Mouse (Mus musculus) mouse trophoblast stem cell (cell line): ENCODE results near the gene Castor2.

Experiments
- in situ Hi-C, 2 experiments: fragments of 300-500 bp; cut with MseI, MboI; formaldehyde crosslinking; loops; 2 replicates in 1 of 2; 3 replicates in 1 of 2; pipeline ENCODE4 v1.15.1; 2025

The Castor2 gene

GRCm38 (mm10) chr5:134101883-134102282, 2.4 kb downstream of the Castor2 start:
- in situ Hi-C loops, result no loop called here

DNA sequence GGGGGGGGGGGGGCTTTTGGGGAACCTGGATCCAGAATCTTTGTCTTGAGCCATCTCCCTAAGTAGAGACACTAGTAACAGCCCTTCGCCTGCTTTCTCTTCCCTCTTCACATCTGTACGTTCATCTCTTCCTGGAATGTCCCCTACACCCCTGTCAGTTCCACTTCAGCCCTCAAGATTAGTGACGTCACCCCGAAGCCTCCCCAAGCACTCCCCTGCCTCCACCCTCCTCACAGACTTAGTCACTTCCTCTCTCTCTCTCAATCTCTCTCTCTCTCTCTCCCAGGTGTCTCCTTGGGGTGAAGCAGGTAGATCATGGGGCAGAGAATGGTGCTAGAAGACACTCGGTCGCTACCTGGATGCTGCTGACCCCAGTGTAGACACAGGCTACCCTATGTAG, 3.2 kb downstream of the Castor2 start:
- in situ Hi-C loops, result no loop called here

- in situ Hi-C loops, result no loop called here
Measured at GRCm38 (mm10) chr5:134105829-134106228, 6.3 kb downstream of the Castor2 start.

DNA sequence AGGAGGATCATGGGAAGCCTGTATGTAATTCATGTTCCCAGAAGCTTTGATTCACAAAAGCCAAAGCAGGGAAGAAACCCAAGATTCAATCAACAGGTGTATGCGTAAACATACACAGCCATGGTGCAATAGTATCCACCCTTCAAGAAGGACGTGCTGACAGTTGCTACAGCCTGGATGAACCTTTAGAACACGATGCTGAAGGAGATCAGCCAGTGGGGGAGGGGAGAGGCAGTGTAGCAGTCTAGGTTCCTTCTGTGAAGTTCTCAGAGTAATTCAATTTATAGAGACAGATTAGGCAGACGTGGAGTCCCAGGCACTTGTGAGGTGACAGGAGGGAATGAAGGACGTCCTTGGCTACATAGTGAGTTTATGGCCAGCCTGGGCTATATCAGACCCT, 15.5 kb downstream of the Castor2 start:
- in situ Hi-C loops, result no loop called here

DNA sequence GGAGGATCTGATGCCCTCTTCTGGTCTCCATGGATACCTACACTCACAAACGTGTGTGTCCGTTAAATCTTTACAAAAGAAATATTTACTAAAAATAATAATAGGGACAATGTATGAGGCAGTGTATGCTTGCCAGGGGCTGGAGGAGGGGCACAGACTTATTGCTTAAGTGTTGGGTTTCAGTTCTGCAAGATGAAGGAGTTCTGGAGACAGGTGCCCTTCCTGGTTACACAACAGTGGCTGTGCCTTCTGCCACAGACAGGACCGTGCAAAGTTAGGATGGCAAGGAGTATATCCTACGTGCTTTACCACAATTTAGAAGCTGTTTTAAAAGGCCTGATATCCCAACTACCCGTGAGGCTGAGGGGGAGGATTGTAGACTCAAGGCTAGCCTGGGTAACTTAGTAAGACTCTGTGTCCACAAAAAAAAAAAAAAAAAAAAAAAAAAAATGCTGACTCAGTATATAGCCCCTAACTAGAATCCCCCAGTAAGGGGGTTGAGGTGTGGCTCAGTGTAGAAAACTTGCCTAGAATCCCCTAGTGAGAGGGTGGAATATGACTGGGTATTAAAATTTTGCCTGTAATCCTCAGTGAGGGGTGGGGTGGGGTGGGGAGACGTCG, 16.2 kb downstream of the Castor2 start:
- in situ Hi-C loops, result no loop called here

GRCm38 (mm10) chr5:134118798-134119407, 19.4 kb downstream of the Castor2 start:
- in situ Hi-C loops, result no loop called here

DNA sequence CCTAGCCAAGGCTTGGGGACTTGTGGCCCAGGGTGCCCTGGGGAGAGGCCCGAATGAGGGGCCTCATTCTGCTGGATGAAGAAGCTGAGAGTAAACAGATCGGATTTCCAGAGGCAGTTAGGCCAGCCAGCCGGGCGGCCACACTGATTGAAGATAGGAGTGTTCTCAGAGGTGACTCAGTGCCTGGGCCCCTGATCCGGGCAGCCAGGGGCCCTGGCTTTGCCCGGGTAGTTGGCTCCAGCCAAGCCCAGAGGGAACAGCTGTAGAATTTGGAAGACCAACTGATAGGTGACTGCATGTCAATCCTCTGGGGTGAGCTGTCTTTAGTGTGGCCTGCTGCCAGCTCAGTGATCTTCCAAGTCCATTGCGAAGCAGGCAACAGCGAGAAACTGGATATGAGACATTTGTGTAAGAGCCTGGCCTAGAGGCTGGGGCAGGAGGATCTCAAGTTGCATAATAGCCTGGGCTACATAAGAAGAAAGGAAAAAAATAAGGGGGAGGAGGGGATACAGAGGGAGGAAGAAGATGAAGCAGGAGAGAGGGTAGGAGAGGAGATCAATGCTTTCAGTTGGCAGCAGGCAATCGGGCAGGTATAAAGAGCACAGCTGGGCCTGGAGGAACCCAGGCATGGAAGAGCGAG, 20.1 kb downstream of the Castor2 start:
- in situ Hi-C loops, result no loop called here

DNA sequence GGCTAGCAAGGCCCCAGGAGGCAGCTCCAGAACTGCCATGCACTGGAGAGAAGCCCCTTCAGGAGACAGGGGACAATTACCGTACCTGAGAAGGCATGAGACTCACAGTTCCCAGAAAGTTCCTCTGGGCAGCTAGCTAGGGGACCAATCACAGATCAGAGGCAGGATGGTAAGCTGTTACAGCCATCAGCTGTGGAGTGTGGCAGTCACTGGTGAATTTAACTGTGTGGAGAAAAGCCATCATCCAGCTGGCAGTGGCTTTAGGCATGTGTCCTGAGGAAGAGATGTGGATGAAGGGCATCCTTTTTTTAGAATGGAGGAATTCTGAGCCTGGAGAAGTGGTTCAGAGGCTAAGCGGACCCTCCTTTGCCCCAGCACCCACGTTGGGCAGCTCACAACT, 20.6 kb downstream of the Castor2 start:
- in situ Hi-C loops, result no loop called here

DNA sequence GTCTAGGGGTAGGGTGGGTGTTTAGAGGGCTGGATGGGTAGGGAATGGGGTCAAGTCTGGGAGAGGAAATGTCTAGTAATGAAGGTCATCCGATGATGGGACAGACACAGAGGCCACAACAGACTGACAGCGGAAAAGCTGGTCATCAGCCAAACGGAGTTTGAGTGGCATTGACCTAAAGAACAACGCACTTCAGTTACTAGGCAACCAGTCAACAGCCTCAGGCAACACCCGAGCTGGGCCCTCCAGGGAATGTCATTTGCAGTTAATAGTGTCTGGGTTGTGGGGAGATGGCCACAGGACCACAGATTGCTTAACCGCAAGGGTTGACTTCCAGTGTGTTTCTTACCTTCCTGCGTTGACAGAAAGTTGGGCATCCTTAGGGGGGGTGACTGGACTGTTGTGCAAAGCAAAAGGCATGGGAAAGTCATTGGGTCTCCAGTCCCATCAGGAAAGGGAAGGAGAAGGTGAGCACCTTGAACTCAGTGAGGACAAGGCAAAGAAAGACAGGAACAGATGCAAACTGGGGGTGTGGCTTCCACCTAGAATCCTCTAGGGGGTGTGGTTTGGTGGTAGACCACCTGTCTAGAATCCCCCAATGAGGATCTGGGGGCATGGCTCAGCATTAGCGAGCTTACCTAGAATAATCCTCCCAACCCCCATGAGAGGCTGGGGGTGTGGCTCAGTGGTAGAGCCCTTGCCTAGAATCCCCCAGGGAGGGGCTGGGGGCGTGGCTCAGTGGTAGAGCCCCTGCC, 21.8 kb downstream of the Castor2 start:
- in situ Hi-C loops, result no loop called here

DNA sequence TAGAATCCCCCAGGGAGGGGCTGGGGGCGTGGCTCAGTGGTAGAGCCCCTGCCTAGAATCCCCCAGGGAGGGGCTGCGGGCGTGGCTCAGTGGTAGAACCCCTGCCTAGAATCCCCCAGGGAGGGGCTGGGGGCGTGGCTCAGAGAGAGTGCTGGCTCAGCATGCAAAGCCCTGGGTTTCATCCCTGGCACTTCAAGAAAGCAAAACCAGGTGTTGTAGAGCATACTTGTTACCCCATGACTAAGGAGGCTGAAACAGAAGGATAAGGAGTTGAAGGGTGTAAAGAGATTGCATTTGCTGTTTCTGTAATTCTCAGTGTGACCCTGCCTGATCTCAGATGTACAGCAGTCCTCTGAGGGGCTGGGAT, 22.4 kb downstream of the Castor2 start:
- in situ Hi-C loops, result no loop called here

DNA sequence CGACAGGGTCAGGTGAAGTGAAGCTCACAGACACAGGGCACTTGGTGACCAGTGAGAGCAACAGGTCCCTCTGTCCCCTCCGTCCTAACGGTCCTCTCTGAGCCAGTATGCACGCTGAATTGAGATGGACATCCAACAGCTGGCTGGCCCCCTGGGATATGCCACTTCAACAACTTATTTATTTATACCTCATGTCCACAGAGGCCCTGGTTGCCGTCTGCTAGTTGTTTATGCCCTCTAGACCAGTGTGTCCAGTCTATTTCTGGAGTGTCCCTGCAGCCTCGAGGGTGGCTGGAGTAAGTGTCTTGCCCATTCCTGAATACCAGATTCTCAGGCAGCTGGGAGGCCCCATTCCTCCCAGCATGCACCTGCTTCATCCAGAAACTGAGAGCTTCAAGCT, 24.3 kb downstream of the Castor2 start:
- in situ Hi-C loops, result no loop called here

GRCm38 (mm10) chr5:134126232-134126631, 26.7 kb downstream of the Castor2 start:
- in situ Hi-C loops, result no loop called here

GRCm38 (mm10) chr5:134131586-134131985, 32.1 kb downstream of the Castor2 start:
- in situ Hi-C loops, result no loop called here

DNA sequence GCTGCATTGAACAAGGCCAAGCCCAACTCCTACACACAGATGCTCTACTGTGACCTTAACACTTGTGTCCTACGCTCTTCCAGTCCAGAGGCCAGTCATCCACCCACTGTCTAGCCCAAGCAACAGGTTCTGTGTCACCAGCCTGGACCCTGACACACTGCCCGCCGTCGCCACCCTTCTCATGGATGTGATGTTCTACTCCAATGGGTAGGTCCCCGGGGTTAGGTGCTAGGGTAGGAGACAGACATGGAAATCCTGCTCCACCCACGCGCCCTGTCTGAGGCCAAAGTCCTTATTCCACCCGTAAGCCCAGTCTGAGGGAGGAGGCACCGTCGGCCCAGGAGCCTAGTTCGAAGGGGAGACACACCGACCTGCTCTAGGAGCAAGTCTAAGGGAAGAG, 36.5 kb downstream of the Castor2 start:
- in situ Hi-C loops, result no loop called here

DNA sequence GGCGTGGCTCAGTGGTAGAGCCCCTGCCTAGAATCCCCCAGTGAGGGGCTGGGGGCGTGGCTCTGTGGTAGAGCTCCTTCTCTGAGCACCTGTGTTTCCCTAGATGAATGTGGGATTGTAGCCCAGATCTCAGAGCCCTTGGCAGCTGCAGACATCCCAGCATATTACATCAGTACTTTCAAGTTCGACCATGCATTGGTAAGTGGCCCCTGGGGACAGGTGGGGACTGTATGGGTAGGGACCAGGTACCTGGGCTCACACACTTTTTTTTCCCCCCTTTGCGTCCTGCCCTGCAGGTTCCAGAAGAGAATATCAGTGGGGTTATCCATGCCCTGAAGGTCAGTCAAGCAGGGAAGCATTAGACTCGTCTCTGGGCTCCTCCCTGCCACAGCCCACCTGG, 38.4 kb downstream of the Castor2 start:
- in situ Hi-C loops, result no loop called here

DNA sequence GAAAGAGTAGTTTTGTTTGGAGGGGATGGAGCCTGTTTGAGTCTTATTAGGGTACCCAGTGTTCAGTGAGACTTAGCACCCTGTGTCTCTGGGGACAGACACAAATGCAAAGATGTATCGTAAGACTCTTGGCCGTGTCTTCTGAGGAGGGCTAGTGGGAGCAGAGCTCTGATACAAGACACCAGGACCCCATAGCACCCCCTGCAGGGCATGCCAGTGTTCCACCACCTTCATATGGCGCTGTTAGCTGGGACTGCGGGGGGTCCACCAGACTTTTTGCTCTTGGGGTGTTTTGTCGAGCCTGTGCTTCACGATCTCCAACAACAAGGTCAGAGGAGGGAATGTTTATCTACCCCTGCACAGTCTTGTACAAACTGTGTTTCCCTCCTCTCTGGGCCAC, 39.9 kb downstream of the Castor2 start:
- in situ Hi-C loops, result no loop called here

GRCm38 (mm10) chr5:134141236-134141635, 41.7 kb downstream of the Castor2 start:
- in situ Hi-C loops, result no loop called here

DNA sequence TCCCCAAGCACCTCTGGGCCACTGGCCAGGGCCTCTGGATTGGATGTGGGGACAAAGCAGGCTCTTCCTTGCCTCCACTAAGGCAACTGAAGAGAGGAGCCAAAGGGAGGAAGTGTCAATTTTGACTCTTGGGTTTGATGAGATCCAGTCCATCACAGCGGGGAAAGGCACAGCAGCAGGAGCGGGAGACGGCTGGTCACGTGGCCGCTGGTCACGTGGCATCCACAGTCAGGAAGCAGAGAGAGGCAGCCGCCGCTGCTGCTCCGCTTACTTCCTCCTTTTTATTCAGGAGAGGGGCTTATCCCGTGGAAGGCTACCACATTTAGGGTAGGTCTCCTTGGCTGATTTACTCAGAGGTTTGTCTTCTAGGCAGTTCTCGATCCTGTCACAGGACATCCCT, 42.9 kb downstream of the Castor2 start:
- in situ Hi-C loops, result no loop called here

DNA sequence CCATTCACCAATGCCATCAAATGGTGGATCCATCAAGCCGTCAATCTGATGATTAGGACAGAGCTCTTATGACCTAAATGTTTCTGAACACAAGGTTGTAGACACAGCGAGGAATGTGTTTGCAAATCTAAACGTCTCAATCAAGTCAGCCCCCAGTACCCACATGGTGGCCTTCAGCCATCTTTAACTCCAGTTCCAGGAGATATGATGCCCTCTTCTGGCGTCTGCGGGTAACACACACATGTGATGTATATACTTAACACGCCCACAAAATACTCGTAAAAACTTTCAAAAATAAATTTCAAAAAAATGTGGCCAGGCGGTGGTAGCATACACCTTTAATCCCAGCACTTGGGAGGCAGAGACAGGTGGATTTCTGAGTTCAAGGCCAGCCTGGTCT, 45.5 kb downstream of the Castor2 start:
- in situ Hi-C loops, result no loop called here

GRCm38 (mm10) chr5:134147194-134147753, 47.8 kb downstream of the Castor2 start:
- in situ Hi-C loops, result no loop called here

DNA sequence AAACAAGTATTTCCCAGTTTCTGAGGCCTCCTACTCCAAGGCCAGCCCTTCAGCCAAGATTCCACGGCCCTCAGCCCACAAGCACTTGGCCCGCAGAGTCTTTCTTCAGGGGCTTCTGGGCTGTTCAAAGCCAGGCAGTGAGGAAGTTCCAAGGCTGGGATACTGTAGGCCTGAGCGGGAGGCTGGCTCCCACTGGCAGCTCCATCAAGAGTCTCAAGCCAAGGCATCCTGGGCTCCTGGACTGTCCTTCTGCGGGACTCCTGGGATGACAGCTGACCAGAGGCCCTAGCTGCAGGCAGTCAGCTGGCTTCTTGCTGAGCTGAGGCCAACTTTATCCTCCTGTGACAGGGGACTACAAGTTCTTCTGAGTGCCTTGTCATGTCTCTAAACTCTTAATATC, 48.6 kb downstream of the Castor2 start:
- in situ Hi-C loops, result no loop called here

GRCm38 (mm10) chr5:134151895-134152294, 52.4 kb downstream of the Castor2 start:
- in situ Hi-C loops, result no loop called here
